Mouse (Mus musculus) T-cell, adult 2 months (primary cell): ENCODE results near the gene Peli1.

Experiments
- DNase-seq: peaks from one replicate; pipeline ENCODE4 v3.0.0; 2022; ENCODE audit warnings: low spot score

The Peli1 gene

DNA sequence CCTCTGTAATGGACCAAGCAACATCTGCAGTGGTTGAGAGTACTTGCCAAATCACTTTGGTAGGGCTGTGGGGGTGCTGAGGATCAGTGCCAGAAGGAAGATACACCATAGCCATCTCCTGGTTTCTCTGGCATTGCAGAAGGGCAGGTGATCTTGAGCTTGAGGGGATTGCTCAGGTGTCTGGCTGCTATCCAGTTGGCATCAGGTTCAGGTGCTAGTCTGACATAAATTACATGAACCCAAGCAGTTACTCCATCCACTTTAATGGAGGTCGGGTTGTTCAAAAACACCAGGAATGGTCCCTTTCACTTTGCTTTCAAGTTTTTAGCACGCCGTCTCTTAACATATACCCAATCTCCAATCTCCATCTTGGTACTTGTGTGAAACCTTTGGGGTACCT, 103.8 kb downstream of the Peli1 start:
- no peak for DNase-seq
